Comparison of ENCODE assay signal across 22 mouse cellular contexts in genomic region chr15:3251718-3252067, GRCm38 (mm10). TPM values are rescaled to one million over a fixed set of nuclear protein-coding genes. Genes with fewer than 3 reads are reported as not detected.
A peak's percentile ranks its signal among the peaks of the same experiment; 100 is the strongest.
DNase-seq lines count a peak whose midpoint lies in the region; ATAC-seq and TF ChIP-seq lines count a peak whose summit lies in the region.
"Had no signal": no experiment of that assay in that cellular context is flagged by ENCODE, and none has a peak within 500 bp of the region (broad histone marks: within the 10 kb centered on the region; RNA-seq: fewer than 3 reads in every experiment).

No protein-coding gene starts in this region.

- no peaks in the 10 kb centered on the region for H3K9me3 ChIP-seq in liver, postnatal 0 days (ENCODE audit: low read length)

- H3K4me3 ChIP-seq in layer of hippocampus, adult 2 months, result no peak overlapping the region
- no peak overlapping the region for H3K4me3 ChIP-seq in liver, postnatal 0 days (ENCODE audit: low read depth, low read length)

- no peak overlapping the region for H3K9ac ChIP-seq in liver, postnatal 0 days (replicated peaks)

- H3K27ac ChIP-seq in layer of hippocampus, adult 2 months, result peak overlapping the region; percentile 46; the same call in 1 of the 2 replicates
- H3K27ac ChIP-seq in liver, postnatal 0 days (ENCODE audit: low read depth), result peak overlapping the region; percentile 89

- TF ChIP-seq CTCF in layer of hippocampus, adult 2 months (conservative IDR thresholded peaks at IDR 0.05), result no peak
- no peak for TF ChIP-seq CTCF in liver, postnatal 0 days (IDR thresholded peaks at IDR 0.05; ENCODE audit: low read depth)

- no peaks in the 10 kb centered on the region for H3K27me3 ChIP-seq in liver, postnatal 0 days (ENCODE audit: insufficient read depth, low read length)
- H3K27me3 ChIP-seq: Patski had no signal

- ATAC-seq in liver, postnatal 0 days, result no peak
- ATAC-seq: hindbrain, postnatal 0 days had no signal

- 0 out of 2 replicates have a peak, but pooled peaks have one; percentile 35 for TF ChIP-seq EP300 in liver, postnatal 0 days (IDR thresholded peaks at IDR 0.05; ENCODE audit: low read depth)

- H3K4me1 ChIP-seq in liver, postnatal 0 days (ENCODE audit: insufficient read depth), result peaks cover 9% of the 10 kb centered on the region; the same call in 1 of the 2 replicates

- peak; percentile 49 to 57 for DNase-seq in heart, adult 18-20 months
- DNase-seq in heart, postnatal 4 days, result no peak
- no peak for DNase-seq in layer of hippocampus, adult 2 months (ENCODE audit: low spot score in 2 of 2)
- DNase-seq in layer of hippocampus, adult 8-10 months (ENCODE audit: low spot score in 2 of 2), result no peak
- DNase-seq in adipocyte (ENCODE audit: low spot score), result peak; percentile 76
- no peak for DNase-seq in liver, postnatal 0 days
- no peak for DNase-seq in spleen, postnatal 10 days (ENCODE audit: low spot score in 2 of 2)
- no peak for DNase-seq in cerebellum, adult 9-10 months
- DNase-seq: cerebellum, postnatal 36 days; gastrocnemius, postnatal 10 days; heart, postnatal 14 days; kidney, postnatal 36 days; lung, postnatal 10 days; retina, postnatal 1 day; thymus, postnatal 4 days had no signal

- no peak overlapping the region for H3K4me2 ChIP-seq in liver, postnatal 0 days (ENCODE audit: low read depth, low read length)
- H3K4me2 ChIP-seq: midbrain, embryonic 11.5 days had no signal

- no peaks in the 10 kb centered on the region for H3K36me3 ChIP-seq in liver, postnatal 0 days (replicated peaks; ENCODE audit: insufficient read depth, low read length)

RNA-seq across cellular contexts. Expression of gene Selenop, which starts 16.7 kb away (rescaled TPM):
- 100 to 1,000 TPM; 347 to 405 TPM for total RNA-seq in heart, adult 18-20 months (2021)
- 100 to 1,000 TPM; 162 to 179 TPM for total RNA-seq in heart, postnatal 4 days (2021)
- total RNA-seq in layer of hippocampus, adult 2 months (2021), result 100 to 1,000 TPM; 292 to 295 TPM
- 100 to 1,000 TPM; 276 to 311 (median 294) TPM for total RNA-seq in layer of hippocampus, adult 8-10 months (2022)
- polyA plus RNA-seq in liver, postnatal 0 days (2015; fragmentation: Nextera tagmentation; extraction: Ambion mirVana), result 4,176 and 4,221 TPM in 2 replicates

RNA-seq across cellular contexts. Expression of gene Ccdc152, which starts 51.6 kb away (rescaled TPM):
- under 1 TPM in 1 of 2 experiments, not detected in 1; 0.87 TPM for total RNA-seq in heart, adult 18-20 months (2021)
- total RNA-seq in heart, postnatal 4 days (2021), result under 1 TPM in 1 of 2 experiments, not detected in 1; 0.71 TPM
- total RNA-seq in layer of hippocampus, adult 2 months (2021), result not detected
- total RNA-seq in layer of hippocampus, adult 8-10 months (2022), result not detected
- polyA plus RNA-seq in liver, postnatal 0 days (2015; fragmentation: Nextera tagmentation; extraction: Ambion mirVana), result 5.6 and 5.9 TPM in 2 replicates
- total RNA-seq: gastrocnemius, postnatal 10 days; hindbrain, postnatal 0 days; layer of hippocampus, postnatal 25 days; left cerebral cortex, postnatal 36 days had no signal
- polyA plus RNA-seq: embryonic facial prominence, embryonic 11.5 days; neural tube, embryonic 14.5 days had no signal

Comparison
In these comparisons a context has a peak if more than half of its experiments do, and no peak if none do; other contexts are left out.
1. DNase-seq: peak in heart, adult 18-20 months (2 of 2) and adipocyte (single experiment); none in heart, postnatal 4 days (single experiment), layer of hippocampus, adult 2 months (0 of 2), layer of hippocampus, adult 8-10 months (0 of 2), liver, postnatal 0 days (single experiment), spleen, postnatal 10 days (0 of 2) and cerebellum, adult 9-10 months (single experiment).